Mouse (Mus musculus) liver, embryonic 11.5 days (tissue): ENCODE data around the gene Pgghg. TPM values are rescaled to one million over a fixed set of nuclear protein-coding genes. Genes with fewer than 3 reads are reported as not detected.
A peak's percentile ranks its signal among the peaks of the same experiment; 100 is the strongest.

Source experiments
- ATAC-seq: fragments of 200-750 bp; cut with Nextera tagmentation; replicated peaks from 2 replicates; pipeline ENCODE4 v1.8.0; 2017; ENCODE audit warnings: moderate number of reproducible peaks, mild to moderate bottlenecking, moderate TSS enrichment, moderate library complexity; ENCODE audit not compliant: low FRiP score
- DNase-seq: peaks from one replicate; pipeline ENCODE4 v3.0.0-alpha.2; 2017; ENCODE audit warnings: low spot score
- H3K27ac ChIP-seq: fragments of 300-500 bp; sonication (generic); 2 replicates; pipeline ENCODE4 v1.5.1; 2014; ENCODE audit warnings: mild to moderate bottlenecking, low read depth, low read length, control low read depth
- H3K27me3 ChIP-seq: fragments of 300-500 bp; sonication (generic); replicated peaks from 2 replicates; pipeline ENCODE4 v1.6.1; 2014; ENCODE audit warnings: low read length, mixed read lengths; ENCODE audit not compliant: control insufficient read depth, insufficient read depth
- H3K36me3 ChIP-seq: fragments of 300-500 bp; sonication (generic); 2 replicates; pipeline ENCODE4 v1.6.1; 2014; ENCODE audit warnings: mild to moderate bottlenecking, low read length, moderate library complexity, mixed read lengths; ENCODE audit not compliant: control insufficient read depth, insufficient read depth
- H3K4me1 ChIP-seq: fragments of 300-500 bp; sonication (generic); replicated peaks from 2 replicates; pipeline ENCODE4 v1.6.1; 2014; ENCODE audit warnings: low read length, mixed read lengths; ENCODE audit not compliant: control insufficient read depth, insufficient read depth
- H3K4me2 ChIP-seq: fragments of 300-500 bp; sonication (generic); 2 replicates; pipeline ENCODE4 v1.6.1; 2014; ENCODE audit warnings: mild to moderate bottlenecking, control low read depth, moderate library complexity
- H3K4me3 ChIP-seq: fragments of 300-500 bp; sonication (generic); 2 replicates; pipeline ENCODE4 v1.5.1; 2014; ENCODE audit warnings: low read depth, low read length, control low read depth
- H3K9ac ChIP-seq: fragments of 300-500 bp; sonication (generic); 2 replicates; pipeline ENCODE4 v1.6.1; 2014; ENCODE audit warnings: low read depth, low read length, control low read depth
- H3K9me3 ChIP-seq: fragments of 300-500 bp; sonication (generic); 2 replicates; pipeline ENCODE4 v1.6.1; 2016; ENCODE audit warnings: low read length, inconsistent platforms, mixed read lengths; ENCODE audit not compliant: control insufficient read depth
- WGBS: fragments of 180-500 bp; shearing (Covaris S2); extraction: QIAGEN DNeasy Blood & Tissue Kit; methylation state at CpG from one replicate; pipeline ENCODE4 v1.1.7; 2014; 5-methylcytosine and 5-hydroxymethylcytosine counted together
- polyA plus RNA-seq: library from polyadenylated mRNA; unstranded; fragments of >200 nt; fragmentation: Nextera tagmentation; extraction: Ambion mirVana; gene quantifications from 2 replicates; pipeline ENCODE4 v1.2.1, GENCODE M21; 2014

Gene Pgghg
- polyA plus RNA-seq, 1 experiment from 2014 or later = 13.1 TPM

- Histone ChIP-seq H3K9me3 (no peaks in the 10 kb centered on the region), H3K9ac (0 out of 2 replicates have a peak overlapping the region, but pooled peaks have one; percentile 20), H3K36me3 (no peaks in the 10 kb centered on the region), H3K27ac (peak overlapping the region; percentile 52), H3K27me3 (no peaks in the 10 kb centered on the region), H3K4me2 (peak overlapping the region; percentile 42), H3K4me1 (peaks cover 6% of the 10 kb centered on the region), H3K4me3 (no peak overlapping the region)
- 49% methylated on average over 2 of the region's 2 CpGs for WGBS
- DNase-seq (no peak), ATAC-seq (peak; percentile 30)
Measured at GRCm38 (mm10) chr7:140905642-140906081, 35.5 kb upstream of the Pgghg start.

- ATAC-seq = no peak
- DNase-seq = no peak
- H3K4me2 ChIP-seq = no peak overlapping the region
- no peaks in the 10 kb centered on the region for H3K9me3 ChIP-seq
- no peaks in the 10 kb centered on the region for H3K36me3 ChIP-seq
- H3K27ac ChIP-seq = no peak overlapping the region; the same call in 1 of the 2 replicates
- peaks cover 6% of the 10 kb centered on the region for H3K4me1 ChIP-seq
- WGBS = 76% methylated on average over 13 of the region's 13 CpGs
- no peak overlapping the region for H3K4me3 ChIP-seq
- H3K27me3 ChIP-seq = no peaks in the 10 kb centered on the region
- no peak overlapping the region for H3K9ac ChIP-seq
Measured at GRCm38 (mm10) chr7:140907131-140907530, 34.1 kb upstream of the Pgghg start.

DNA sequence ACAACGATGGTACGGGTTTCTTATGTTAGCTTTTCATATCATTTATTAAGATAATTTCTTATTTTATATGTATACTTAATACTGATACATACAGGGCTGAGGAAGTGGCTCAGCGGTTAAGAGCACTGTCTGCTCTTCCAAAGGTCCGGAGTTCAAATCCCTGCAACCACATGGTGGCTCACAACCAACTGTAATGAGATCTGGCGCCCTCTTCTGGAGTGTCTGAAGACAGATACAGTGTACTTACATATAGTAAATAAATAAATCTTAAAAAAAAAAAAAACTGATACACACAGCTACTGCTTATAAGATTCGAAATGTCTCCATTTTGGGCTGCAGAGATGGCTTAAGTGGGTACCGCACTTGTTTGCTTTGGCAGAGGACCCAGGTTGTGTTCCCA is 33.5 kb upstream of the Pgghg start:
- H3K9me3 ChIP-seq = no peaks in the 10 kb centered on the region
- no peaks in the 10 kb centered on the region for H3K27me3 ChIP-seq
- 71% methylated on average over 7 of the region's 7 CpGs for WGBS
- ATAC-seq = no peak
- peaks cover 6% of the 10 kb centered on the region for H3K4me1 ChIP-seq
- H3K4me2 ChIP-seq = no peak overlapping the region
- H3K9ac ChIP-seq = no peak overlapping the region
- DNase-seq = no peak
- H3K36me3 ChIP-seq = no peaks in the 10 kb centered on the region
- H3K27ac ChIP-seq = peak overlapping the region; percentile 14
- H3K4me3 ChIP-seq = no peak overlapping the region

DNA sequence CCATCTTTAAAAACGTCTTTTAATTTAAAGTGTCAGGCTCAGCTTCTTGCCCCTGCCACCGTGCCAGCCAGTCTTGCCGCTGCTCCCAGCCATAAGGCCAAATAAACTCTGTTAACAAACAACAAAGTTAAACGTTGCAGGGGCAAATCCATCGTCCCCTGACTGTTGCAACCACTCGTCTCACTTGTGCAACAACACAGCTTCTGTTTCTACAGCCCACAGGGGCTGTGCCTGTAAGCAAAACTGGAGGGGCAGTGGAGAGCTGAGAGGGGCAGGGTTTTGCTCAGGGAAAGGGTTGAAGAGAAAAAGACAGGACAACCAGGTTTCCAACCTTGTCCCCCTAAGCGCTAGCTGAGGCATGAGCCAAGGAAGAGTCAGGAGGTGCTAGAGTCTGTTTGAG is 33.0 kb upstream of the Pgghg start:
- peak overlapping the region; percentile 14; the same call in 1 of the 2 replicates for H3K27ac ChIP-seq
- H3K4me2 ChIP-seq = peak overlapping the region; percentile 76
- no peaks in the 10 kb centered on the region for H3K9me3 ChIP-seq
- no peak overlapping the region for H3K9ac ChIP-seq
- no peaks in the 10 kb centered on the region for H3K36me3 ChIP-seq
- ATAC-seq (no peak), DNase-seq (no peak)
- no peaks in the 10 kb centered on the region for H3K27me3 ChIP-seq
- peaks cover 6% of the 10 kb centered on the region for H3K4me1 ChIP-seq
- H3K4me3 ChIP-seq = no peak overlapping the region
- WGBS = 40% methylated on average over 7 of the region's 7 CpGs

- peak overlapping the region; percentile 14 for H3K27ac ChIP-seq
- peak; percentile 68 for ATAC-seq
- peaks cover 6% of the 10 kb centered on the region for H3K4me1 ChIP-seq
Measured at GRCm38 (mm10) chr7:140908634-140909107, 32.5 kb upstream of the Pgghg start.

DNA sequence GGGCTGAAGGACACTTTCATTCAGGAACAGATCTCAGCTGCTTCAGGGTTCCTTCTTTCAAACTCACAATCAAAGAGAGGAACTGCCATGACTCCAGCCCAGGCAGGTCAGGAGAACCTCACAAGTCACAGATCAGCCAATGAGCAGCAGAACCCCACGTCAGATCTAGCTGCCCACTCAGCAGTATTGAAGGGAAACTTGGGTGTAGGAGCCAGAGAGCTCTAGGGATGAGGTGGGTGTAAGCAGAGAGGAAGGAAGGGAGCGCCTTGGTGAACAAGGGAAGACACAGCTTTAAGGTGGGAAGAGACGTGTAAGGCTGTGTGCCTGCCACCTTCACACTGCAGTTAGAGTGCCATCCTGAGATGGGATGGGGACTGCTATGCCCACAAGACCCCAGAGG is 28.9 kb upstream of the Pgghg start:
- no peak overlapping the region for H3K4me3 ChIP-seq
- H3K4me1 ChIP-seq = peaks cover 6% of the 10 kb centered on the region
- no peak for DNase-seq
- ATAC-seq = no peak
- H3K27me3 ChIP-seq = no peaks in the 10 kb centered on the region
- no peaks in the 10 kb centered on the region for H3K36me3 ChIP-seq
- H3K4me2 ChIP-seq = no peak overlapping the region
- 61% methylated on average over 3 of the region's 3 CpGs for WGBS
- no peak overlapping the region for H3K27ac ChIP-seq
- H3K9ac ChIP-seq = no peak overlapping the region
- no peaks in the 10 kb centered on the region for H3K9me3 ChIP-seq

More at GRCm38 (mm10) chr7:140908634-140909107, 32.5 kb upstream of the Pgghg start:
- Histone ChIP-seq H3K4me2 (peak overlapping the region; percentile 76), H3K27me3 (no peaks in the 10 kb centered on the region), H3K36me3 (no peaks in the 10 kb centered on the region), H3K9me3 (no peaks in the 10 kb centered on the region), H3K4me3 (peak overlapping the region; percentile 39), H3K9ac (no peak overlapping the region)
- peak; percentile 70 for DNase-seq
- 2% methylated on average over 19 of the region's 19 CpGs for WGBS

DNA sequence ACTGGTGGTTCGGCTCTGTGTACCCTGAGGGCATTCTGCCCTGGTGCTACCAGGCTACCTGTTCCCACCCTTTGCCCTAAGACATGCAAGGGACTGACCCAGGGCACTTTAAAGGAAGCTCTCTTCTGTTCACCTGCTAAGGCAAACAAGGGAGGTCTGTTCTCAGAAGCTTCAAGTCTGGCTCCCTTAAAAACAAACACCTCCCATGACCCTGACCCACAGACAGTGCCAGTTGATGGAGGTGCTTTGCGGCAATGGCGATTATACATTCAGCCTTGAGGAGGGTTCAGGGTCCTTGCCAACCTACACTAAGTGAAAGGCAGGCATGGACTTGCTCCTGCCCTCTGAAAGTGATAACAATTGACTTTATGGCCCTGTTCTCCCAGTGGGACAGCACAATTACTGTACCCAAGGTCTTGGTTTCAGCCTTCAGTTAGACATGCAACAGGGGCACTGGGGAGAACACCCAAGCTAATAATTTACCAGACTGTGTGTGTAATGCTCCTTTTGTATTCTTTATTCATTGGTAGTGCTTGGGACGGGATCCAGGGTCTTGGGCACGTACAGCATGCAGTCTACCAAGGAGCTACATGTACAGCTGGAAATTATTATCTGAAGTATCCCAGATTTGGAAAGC is 28.2 kb upstream of the Pgghg start:
- WGBS = 78% methylated on average over 5 of the region's 5 CpGs
- Histone ChIP-seq H3K36me3 (no peaks in the 10 kb centered on the region), H3K4me3 (no peak overlapping the region), H3K4me2 (no peak overlapping the region), H3K27me3 (no peaks in the 10 kb centered on the region), H3K9me3 (no peaks in the 10 kb centered on the region), H3K27ac (peak overlapping the region; percentile 54), H3K9ac (no peak overlapping the region), H3K4me1 (peaks cover 6% of the 10 kb centered on the region)
- ATAC-seq (no peak), DNase-seq (no peak)

- Histone ChIP-seq H3K9ac (no peak overlapping the region), H3K27me3 (no peaks in the 10 kb centered on the region), H3K4me2 (no peak overlapping the region), H3K4me1 (0 out of 2 replicates have a peak, but pooled peaks cover 3% of the 10 kb centered on the region), H3K9me3 (no peaks in the 10 kb centered on the region), H3K27ac (no peak overlapping the region), H3K36me3 (no peaks in the 10 kb centered on the region), H3K4me3 (no peak overlapping the region)
- no peak for DNase-seq
- 75% methylated on average over 8 of the region's 8 CpGs for WGBS
- no peak for ATAC-seq
Measured at GRCm38 (mm10) chr7:140914031-140914690, 27.0 kb upstream of the Pgghg start.
